Mouse (Mus musculus) kidney, adult 9 months (tissue): Measurements from ENCODE around the gene Rtl8c.
"Not testable (repeated sequence)": the region's sequence is repeated elsewhere in the genome, so short reads cannot be mapped to it uniquely, and the experiment has no call there.

ENCODE experiments used
- DNase-seq: peaks from one replicate; pipeline ENCODE4 v3.0.0; 2022

Rtl8c gene

DNA sequence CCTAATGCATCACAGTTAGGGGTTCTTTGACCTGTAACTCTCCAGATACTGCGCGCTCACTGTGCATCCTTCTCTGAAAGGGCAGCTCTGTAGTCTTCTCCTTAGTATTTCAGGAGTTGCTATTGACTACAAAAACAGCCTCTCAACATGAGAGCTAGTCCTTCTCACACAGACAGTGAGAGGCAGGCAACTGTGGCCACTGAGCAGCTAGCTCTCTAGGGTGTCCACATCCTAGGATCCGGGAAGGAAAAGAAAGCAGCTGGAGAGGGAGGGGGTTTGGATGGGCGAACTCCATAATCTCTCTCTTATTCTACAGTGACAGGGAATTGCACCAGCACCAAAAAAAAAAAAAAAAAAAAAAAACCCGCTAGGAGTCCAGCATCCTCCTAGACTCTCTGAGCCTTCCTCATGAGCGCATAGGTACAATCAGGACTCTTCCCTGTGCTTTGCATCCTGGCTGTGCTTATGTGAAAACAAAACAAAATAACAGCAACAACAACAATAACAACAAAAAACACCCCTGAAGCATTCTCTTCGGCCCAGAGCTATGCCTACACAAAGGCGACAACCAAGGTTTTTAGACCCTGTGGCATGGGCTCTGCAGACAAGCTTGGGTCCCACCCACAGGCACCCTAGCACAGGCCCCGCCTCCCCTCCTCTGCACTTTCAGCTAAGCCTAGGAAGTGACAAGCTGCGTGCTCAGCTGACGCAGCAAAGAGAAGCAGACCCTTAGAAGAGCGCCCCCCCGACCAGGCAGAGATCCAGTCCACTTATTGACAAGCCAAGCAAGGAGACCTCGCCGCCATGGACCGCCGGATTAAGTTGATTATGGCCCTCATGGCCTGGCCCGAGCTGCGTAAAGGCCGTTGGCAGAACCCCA, at the start of gene Rtl8c:
Gene Rtl8c, plus strand, starts transcription at position 791 of the 880 bp plus-strand sequence.
- peak; percentile 39 for DNase-seq

DNA sequence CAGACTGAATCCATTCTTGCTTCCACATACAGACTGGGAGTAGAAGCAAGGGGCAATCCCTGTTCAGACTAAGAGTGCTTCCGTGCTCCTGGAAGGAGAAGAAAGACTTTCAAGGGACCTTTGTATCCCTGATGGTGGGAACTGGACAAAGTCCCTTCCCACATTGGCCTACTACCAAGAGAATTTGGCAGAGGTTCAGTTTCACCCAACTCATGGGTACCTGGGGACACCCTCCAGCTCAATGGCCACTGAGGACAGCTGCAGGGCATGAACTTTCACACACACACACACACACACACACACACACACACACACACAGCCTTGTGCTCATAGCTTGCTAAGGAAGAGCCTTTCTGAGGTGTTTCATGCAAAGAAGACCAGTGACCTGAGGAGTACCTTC, 28.5 kb upstream of the Rtl8c start:
- DNase-seq: peak; percentile 87

DNA sequence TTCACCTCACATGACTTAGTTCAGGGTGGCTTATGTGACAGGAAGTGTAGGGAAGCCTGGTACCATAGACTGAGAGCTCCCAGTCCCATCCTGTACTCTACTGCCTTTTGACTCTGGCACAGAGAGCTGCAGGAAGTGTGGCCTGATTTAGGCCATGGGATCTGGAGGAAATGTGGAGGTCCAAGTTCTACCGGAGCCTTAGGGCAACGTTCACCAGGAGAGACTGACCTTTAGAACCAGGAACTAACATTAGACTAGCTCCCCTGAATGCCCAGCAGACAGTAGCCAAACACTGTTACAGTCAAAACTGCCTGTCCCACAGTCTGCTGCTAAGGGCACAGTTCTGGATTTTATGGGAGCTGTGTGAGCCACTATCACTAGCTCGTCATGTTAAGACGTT, 26.4 kb upstream of the Rtl8c start:
- peak; percentile 64 for DNase-seq

DNA sequence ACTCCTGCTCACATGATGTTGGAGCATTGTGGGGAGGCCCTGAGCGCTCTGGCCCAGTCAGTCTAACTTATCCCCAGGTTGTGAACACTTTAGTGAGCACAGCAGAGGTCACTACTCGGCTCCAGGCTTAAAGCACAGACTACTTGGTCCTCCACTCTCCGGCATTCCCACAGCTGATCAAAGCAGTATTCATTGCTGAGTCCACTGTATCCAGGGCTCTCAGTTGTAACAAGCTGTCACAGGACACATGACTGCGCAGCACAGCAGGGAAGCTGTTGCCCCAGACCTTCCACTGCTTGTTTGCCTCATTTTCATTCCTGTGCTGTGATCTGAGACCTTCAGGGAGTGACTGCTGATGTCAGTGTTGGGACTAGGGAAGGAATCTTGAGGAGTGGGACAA, 24.4 kb upstream of the Rtl8c start:
- DNase-seq: peak; percentile 8

DNA sequence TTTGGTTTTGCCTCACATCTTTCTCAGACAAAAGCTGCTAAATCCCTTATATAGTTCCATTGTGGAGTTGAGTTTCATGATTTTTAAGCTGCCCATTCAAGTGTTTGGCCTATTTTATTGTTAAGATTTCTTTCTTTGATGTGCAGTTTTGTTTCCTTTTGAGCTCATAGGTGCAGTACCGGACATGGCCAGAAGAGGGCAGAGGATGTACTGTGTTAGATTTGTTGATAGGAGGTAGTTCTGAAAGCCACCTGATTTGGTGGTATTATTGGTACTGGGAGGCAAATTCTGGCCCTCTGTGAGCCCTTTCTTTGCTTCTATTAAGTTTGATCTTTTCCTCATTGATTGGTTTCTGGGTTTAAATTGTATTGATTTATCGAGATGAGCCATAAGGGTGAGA, 7.8 kb upstream of the Rtl8c start:
- DNase-seq: peak; percentile 54

DNA sequence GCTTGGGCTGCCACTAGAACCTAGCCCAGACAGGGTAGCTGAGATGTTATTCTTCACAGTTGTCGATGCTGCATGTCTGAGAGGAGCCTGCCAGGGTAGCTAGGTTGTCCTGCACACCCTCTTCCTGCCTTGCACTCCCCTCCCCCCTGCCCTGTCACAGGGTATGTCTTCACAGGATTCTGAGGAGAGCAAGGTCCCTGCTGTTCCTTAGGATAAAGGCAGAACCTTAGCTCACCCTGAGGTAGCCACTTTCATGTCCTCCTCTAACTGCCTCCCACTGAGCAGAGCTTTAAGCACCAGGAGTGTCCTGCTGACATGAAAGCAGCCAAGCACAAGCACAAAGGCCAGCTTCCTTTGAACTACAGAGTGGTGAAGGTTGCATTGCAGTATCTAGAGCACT, 1.7 kb upstream of the Rtl8c start:
- DNase-seq: not testable (repeated sequence)

DNA sequence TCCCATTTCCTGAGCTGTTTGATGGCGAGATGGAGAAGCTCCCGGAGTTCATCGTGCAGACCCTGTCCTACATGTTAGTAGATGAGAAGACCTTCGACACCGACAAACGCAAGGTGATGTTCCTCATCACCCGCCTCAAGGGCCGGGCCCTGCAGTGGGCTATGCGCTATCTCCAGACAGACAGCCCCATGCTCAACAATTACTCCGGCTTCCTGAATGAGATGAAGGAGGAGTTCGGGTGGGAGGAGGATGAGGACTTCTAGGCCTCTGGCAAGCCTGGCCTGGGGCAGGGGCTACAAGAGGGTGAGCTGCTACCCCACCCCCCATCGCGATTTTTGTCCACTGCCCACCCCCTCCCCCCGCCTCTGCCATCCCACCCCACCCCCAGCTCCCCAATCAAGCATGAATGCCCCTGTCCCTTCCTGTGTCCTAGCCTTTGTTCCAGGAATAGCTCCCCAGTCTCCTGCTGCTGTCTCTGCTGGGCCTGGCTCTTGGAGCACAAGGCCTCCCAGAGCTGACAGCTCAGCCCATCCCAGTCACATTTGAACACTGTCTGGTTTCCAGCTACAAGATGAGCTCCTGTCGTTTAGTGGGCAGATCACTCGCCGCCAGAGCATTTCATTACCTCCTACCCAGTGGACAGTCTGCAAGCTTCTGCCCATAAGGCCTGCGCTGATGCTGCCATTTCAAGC, 436 bp downstream of the Rtl8c start:
- DNase-seq: no peak

DNA sequence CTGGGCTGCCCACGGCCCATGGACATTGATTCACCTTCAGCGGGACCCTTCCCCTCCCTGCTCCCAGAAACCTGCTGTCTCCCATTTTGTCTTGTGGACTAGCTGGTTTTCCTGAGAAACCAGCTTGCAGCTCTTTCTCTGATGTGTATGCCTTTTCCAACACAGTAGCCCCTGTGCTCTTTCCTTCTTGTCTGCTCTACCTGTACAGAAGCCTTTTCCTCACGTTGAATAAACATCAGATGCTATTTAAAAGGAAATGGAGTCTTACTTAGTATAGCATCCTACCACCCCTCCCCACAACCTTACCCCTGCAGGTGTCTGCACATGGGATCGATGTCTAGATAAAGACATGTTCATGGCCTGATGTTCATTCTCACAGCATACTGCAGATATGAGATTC, 1.0 kb downstream of the Rtl8c start, which contains the start of gene Gm14597:
Gene Gm14597, minus strand, starts transcription at position 101 of the 400 bp plus-strand sequence.
- not testable (repeated sequence) for DNase-seq

DNA sequence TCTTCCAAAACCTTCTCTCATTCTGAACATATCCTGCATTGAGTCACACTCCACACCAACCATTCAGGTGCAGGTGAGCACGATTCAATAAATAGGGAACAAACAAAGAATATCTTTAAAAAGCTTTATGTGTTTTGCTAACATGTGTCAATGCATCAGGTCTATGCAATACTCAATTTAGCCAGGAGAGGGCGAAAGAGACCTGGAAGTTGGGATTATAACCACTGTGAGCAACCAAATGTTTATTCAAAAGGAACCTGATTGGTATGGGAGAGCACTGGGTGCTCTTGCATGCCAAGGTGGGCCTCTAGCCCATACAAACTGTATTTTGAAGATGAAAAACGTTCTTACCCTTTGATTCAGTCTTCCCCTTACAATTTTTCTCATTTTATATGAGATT, 2.7 kb downstream of the Rtl8c start:
- DNase-seq: peak; percentile 72

DNA sequence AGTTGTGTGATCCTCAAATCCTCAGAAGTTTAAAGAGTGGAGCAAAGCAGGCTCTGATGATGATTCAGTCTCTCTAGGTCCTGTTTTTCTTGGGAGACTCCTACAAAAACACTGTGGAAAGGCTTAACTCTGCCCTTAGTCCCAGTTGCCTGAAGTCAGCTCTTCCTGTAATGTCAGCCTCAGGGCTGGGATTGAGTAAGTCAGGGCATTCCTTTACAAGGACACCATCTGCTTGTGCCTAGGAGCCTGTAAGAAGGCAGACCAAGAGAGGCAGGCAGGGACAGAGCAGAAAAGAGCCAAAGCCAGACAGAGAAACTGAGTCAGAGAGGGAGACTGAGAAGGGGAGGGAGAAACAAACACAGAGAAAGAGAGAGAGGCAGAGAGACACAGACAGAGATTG, 3.6 kb downstream of the Rtl8c start:
- DNase-seq: not testable (repeated sequence)

DNA sequence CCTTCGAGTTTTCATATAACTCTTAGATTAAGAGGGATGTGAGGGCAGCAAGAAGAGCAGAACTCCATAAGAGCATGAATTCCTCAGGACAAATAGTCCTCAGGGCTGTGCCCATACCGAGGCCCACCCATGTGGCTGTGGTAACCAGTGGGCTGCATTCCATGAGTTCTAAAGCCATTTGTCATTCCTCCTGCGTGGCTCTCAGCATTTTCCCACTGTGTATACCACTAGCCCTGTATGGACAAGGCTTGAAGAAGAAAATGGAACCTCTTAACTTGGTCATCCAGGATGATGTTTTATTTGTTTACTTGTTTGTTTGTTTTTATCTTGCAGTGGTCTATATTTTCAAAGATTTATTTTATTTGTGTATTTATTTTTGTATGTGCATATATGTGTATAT, 30.3 kb downstream of the Rtl8c start:
- DNase-seq: not testable (repeated sequence)

DNA sequence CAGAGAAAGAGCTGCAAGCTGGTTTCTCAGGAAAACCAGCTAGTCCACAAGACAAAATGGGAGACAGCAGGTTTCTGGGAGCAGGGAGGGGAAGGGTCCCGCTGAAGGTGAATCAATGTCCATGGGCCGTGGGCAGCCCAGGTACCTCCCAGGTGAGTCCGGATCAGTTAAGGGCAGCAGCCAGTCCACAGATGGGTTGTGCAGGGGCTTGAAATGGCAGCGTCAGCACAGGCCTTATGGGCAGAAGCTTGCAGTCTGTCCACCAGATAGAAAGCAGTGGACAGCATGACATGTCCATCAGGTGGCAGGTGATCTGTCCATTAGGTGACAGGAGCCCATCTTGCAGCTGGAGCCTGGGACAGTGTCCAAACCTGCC, 34.8 kb downstream of the Rtl8c start:
- not testable (repeated sequence) for DNase-seq

DNA sequence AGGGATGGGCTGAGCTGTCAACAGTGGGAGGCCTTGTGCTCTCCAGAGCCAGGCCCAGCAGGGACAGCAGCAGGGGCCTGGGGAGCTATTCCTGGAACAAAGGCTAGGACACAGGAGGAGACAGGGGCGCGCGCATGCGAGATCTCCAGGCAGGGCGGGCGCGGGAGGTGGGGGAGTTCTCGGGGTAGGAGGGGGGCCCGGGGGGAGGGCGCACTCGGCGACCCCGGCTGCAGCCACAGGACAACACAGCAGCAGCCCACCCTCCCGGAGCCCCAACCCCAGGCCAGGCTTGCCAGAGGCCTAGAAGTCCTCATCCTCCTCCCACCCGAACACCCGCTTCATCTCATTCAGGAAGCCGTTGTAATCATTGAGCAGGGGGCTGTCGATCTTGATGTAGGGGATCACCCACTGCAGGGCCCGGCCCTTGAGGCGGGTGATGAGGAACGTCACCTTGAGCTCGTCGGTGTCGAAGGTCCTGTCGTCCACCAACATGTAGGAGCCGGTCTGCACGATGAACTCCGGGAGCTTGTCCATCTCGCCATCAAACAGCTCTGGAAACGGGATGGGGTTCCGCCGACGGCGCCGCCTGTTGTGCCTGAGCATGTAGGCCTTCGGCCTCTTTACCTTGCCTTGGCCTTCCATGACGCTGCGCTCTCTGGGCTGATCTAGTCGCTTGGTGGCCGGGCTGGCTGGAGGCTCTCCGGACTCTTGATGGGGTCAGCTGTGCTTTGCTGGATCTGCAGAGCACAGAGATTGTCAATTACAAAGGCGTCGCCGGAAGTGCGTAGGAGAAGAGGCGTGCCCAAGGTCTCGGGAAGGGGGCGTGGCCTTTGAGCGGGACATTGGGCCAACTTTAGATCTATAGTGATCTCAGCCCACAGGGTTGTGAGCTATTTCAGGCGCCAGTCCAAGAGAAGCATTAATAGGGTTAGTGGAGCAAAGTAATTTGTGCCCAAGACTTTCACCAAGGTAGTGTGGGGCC, 35.4 kb downstream of the Rtl8c start, which contains the start of gene Rtl8a:
Gene Rtl8a, minus strand, starts transcription at position 703 of the 982 bp plus-strand sequence.
- peak; percentile 82 for DNase-seq

DNA sequence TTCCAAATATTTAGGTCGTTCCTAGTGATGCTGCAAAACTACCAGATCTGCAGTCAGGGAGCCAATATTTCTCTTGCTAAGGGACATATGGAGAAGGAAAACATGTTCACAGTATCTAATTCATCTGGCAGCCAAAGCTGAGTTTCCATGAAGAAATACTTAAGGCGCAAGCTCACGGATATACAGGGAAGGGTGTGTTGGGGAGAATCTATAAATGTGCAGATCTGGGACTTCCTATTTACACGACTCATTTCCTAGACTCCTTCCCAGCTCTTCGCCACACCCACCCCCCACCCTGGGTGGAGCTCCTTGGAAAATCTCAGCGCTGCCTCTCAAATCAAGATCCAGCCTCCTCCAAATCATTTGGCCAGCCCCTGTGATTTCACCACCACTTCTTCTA, 38.1 kb downstream of the Rtl8c start:
- no peak for DNase-seq

DNA sequence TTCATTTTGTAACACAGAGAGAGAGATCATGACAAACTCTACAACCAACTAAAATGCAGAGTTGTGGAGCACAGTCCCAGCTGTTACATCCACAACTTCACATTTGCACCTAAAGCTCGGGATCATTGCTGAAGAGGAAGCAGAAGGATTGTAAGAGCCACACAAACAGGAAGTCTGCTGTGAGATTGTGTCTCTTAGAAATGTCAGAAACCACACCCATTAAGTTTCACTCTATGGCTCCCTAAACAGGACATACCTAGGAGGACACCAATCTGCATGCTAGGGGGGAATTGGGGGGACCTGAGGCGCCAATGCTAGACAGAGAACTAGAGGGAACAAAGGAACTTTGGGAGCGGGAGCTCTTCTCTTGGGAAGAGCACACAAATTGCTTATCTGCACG, 45.1 kb downstream of the Rtl8c start:
- not testable (repeated sequence) for DNase-seq
